Mouse (Mus musculus) CD4-positive naive resting alpha-beta T cell, adult 57 days (primary cell): Measurements from ENCODE around the gene Gabpb1. TPM values are rescaled to one million over a fixed set of nuclear protein-coding genes. Genes with fewer than 3 reads are reported as not detected.

ENCODE experiments used
- total RNA-seq: library from RNA; stranded (reverse); gene quantifications from one replicate; pipeline ENCODE4 v1.2.4, GENCODE M21; 2023

Gene Gabpb1
- 51.0 TPM for total RNA-seq

GRCm38 (mm10) chr2:126676122-126676515 lies at the start of gene Gabpb1:
Gene Gabpb1 (minus strand): TSS chr2:126676337.

GRCm38 (mm10) chr2:126706759-126707437 lies 30.8 kb upstream of the Gabpb1 start, which contains the start of gene Usp8:
Gene Usp8 (plus strand): TSS chr2:126707328.

DNA sequence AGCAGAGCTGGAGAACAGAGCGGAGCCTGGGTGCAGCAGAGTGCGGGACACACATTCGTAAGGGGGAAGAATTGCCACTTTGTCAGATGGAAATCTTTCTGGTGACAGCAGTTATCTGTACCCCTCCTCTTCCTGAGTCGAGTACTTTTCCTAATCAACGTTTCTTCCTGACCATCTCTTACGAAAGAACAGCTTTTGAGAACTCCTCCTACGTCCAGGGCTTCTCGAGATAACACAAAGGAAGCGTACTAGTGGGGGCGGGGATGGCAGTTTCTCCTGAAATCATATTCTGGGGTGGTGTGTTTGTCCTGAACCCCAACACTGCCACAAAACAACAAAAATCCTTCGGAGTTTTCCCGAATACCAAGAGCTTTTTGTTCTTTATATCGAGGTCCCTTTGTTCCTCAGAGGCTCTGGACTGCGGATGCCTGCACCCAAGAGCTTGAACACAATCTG lies 56.9 kb downstream of the Gabpb1 start, which contains the start of gene Hdc:
Hdc (minus strand) TSS at position 51 of the 456 bp plus-strand sequence.

Other genes starting within 250 kb of the Gabpb1 start
- gene Atp8b4, start 175.7 kb downstream of the Gabpb1 start, total RNA-seq: 38.3 TPM
- 0.18 TPM for gene Slc27a2, start 123.9 kb downstream of the Gabpb1 start, total RNA-seq
- gene Hdc, start 57.0 kb downstream of the Gabpb1 start, total RNA-seq: 2.4 TPM
- 39.3 TPM for gene Usp8, start 31.0 kb upstream of the Gabpb1 start, total RNA-seq
- gene Usp50, start 107.1 kb upstream of the Gabpb1 start, total RNA-seq: not detected
- gene Trpm7, start 199.9 kb upstream of the Gabpb1 start, total RNA-seq: 117 TPM